Mouse (Mus musculus) CH12.LX (cell line): ENCODE measurements around the gene Aff1. TPM values are rescaled to one million over a fixed set of nuclear protein-coding genes. Genes with fewer than 3 reads are reported as not detected.
A peak's percentile ranks its signal among the peaks of the same experiment; 100 is the strongest.

ENCODE experiments used
- DNase-seq: peaks from one replicate; pipeline ENCODE4 v3.0.0-alpha.2; 2013; ENCODE audit errors: extremely low read depth
- H3K27ac ChIP-seq: 2 replicates; pipeline ENCODE4 v1.5.1; 2012; ENCODE audit warnings: low read depth, mild to moderate bottlenecking, control low read depth, moderate library complexity; ENCODE audit not compliant: insufficient read depth
- H3K27me3 ChIP-seq: replicated peaks from 2 replicates; pipeline ENCODE3; 2012; ENCODE audit warnings: inconsistent platforms
- H3K36me3 ChIP-seq, 2 experiments: replicated peaks in 1 of 2; 2 replicates each; pipeline versions ENCODE3 to v1.6.1; 2012; ENCODE audit warnings: inconsistent platforms in 1 of 2, low read length in 1 of 2, mild to moderate bottlenecking in 1 of 2, mixed read lengths in 1 of 2, moderate library complexity in 1 of 2; ENCODE audit not compliant: control insufficient read depth in 1 of 2, insufficient read depth in 1 of 2
- H3K4me1 ChIP-seq, 2 experiments: 2 replicates each; pipeline ENCODE4 v1.6.1; 2012; ENCODE audit warnings: inconsistent platforms in 1 of 2, moderate library complexity in 1 of 2; ENCODE audit not compliant: insufficient read depth in 2 of 2, control insufficient read depth in 1 of 2
- H3K4me2 ChIP-seq: 2 replicates; pipeline ENCODE4 v1.6.1; 2012; ENCODE audit warnings: low read depth, mild to moderate bottlenecking, control low read depth; ENCODE audit not compliant: poor library complexity, insufficient read depth, severe bottlenecking
- H3K4me3 ChIP-seq, 3 experiments: fragments of 150-350 bp in 1 of 3; sonication (generic) in 1 of 3; replicated peaks in 1 of 3; 2 replicates each; pipeline versions ENCODE3 to v1.5.1; 2011 to 2012; ENCODE audit warnings: low read depth in 2 of 3, low read length in 2 of 3, mild to moderate bottlenecking in 2 of 3, moderate library complexity in 2 of 3, control low read depth in 1 of 3, improper control_type of control experiment in 1 of 3, inconsistent platforms in 1 of 3, mixed read lengths in 1 of 3; ENCODE audit not compliant: poor library complexity in 1 of 3
- H3K79me2 ChIP-seq: replicated peaks from 2 replicates; pipeline ENCODE4 v1.6.1; 2012; ENCODE audit warnings: mild to moderate bottlenecking, moderate library complexity; ENCODE audit not compliant: control insufficient read depth, poor library complexity, insufficient read depth, severe bottlenecking; ENCODE audit errors: extremely low read depth
- H3K9ac ChIP-seq: 2 replicates; pipeline ENCODE4 v1.6.1; 2012; ENCODE audit warnings: low read depth, mild to moderate bottlenecking, control low read depth, moderate library complexity; ENCODE audit not compliant: insufficient read depth
- H3K9me3 ChIP-seq: replicated peaks from 2 replicates; pipeline ENCODE3; 2012; ENCODE audit warnings: low read length, inconsistent platforms, mixed read lengths
- CHD1 ChIP-seq: IDR thresholded peaks from 2 replicates; pipeline ENCODE4 v1.6.1; 2012; ENCODE audit warnings: low read depth, low read length, improper control_type of control experiment, inconsistent platforms
- ETS1 ChIP-seq: conservative IDR thresholded peaks from 2 replicates; pipeline ENCODE4 v1.6.1; 2012; ENCODE audit warnings: low read depth, mild to moderate bottlenecking, inconsistent platforms, low read length, improper control_type of control experiment, moderate library complexity
- IRF4 ChIP-seq: IDR thresholded peaks from 2 replicates; pipeline ENCODE4 v1.6.1; 2014; ENCODE audit warnings: low read depth, mild to moderate bottlenecking, inconsistent platforms, low read length, improper control_type of control experiment
- JUN ChIP-seq: IDR thresholded peaks from 2 replicates; pipeline ENCODE4 v1.6.1; 2011; ENCODE audit warnings: low read depth, mild to moderate bottlenecking, low read length, improper control_type of control experiment, moderate library complexity; ENCODE audit not compliant: insufficient read depth
- JUND ChIP-seq: conservative IDR thresholded peaks from 2 replicates; pipeline ENCODE4 v1.6.1; 2011; ENCODE audit warnings: low read depth, low read length, improper control_type of control experiment
- MAFK ChIP-seq: IDR thresholded peaks from 2 replicates; pipeline ENCODE4 v1.6.1; 2011; ENCODE audit warnings: low read length, improper control_type of control experiment; ENCODE audit not compliant: insufficient replicate concordance
- MAX ChIP-seq: IDR thresholded peaks from 2 replicates; pipeline ENCODE4 v1.6.1; 2011; ENCODE audit warnings: low read length, improper control_type of control experiment
- MAZ ChIP-seq: IDR thresholded peaks from 2 replicates; pipeline ENCODE4 v1.6.1; 2012; ENCODE audit warnings: low read depth, mild to moderate bottlenecking, inconsistent platforms, low read length, improper control_type of control experiment, moderate library complexity
- MEF2A ChIP-seq: IDR thresholded peaks from 2 replicates; pipeline ENCODE4 v1.6.1; 2014; ENCODE audit warnings: low read depth, mild to moderate bottlenecking, inconsistent platforms, low read length, improper control_type of control experiment, borderline replicate concordance
- MXI1 ChIP-seq: IDR thresholded peaks from 2 replicates; pipeline ENCODE4 v1.6.1; 2011; ENCODE audit warnings: mild to moderate bottlenecking, low read depth, low read length, improper control_type of control experiment
- MYC ChIP-seq: IDR thresholded peaks from 2 replicates; pipeline ENCODE4 v1.6.1; 2011; ENCODE audit warnings: low read depth, mild to moderate bottlenecking, improper control_type of control experiment, low read length
- NRF1 ChIP-seq: IDR thresholded peaks from 2 replicates; pipeline ENCODE4 v1.6.1; 2014; ENCODE audit warnings: low read depth, mild to moderate bottlenecking, inconsistent platforms, low read length, improper control_type of control experiment, moderate library complexity
- PAX5 ChIP-seq: IDR thresholded peaks from 2 replicates; pipeline ENCODE4 v1.6.1; 2012; ENCODE audit warnings: low read length, inconsistent platforms, mixed read lengths
- POLR2AphosphoS2 ChIP-seq: IDR thresholded peaks from 2 replicates; pipeline ENCODE4 v1.6.1; 2011; ENCODE audit warnings: low read depth, low read length, improper control_type of control experiment
- RCOR1 ChIP-seq: conservative IDR thresholded peaks from 2 replicates; pipeline ENCODE4 v1.6.1; 2012; ENCODE audit warnings: low read depth, mild to moderate bottlenecking, inconsistent platforms, low read length, improper control_type of control experiment
- SIN3A ChIP-seq: IDR thresholded peaks from 2 replicates; pipeline ENCODE4 v1.6.1; 2012; ENCODE audit warnings: low read length, improper control_type of control experiment, inconsistent platforms
- SMC3 ChIP-seq: IDR thresholded peaks from 2 replicates; pipeline ENCODE4 v1.6.1; 2011; ENCODE audit warnings: low read depth, low read length, improper control_type of control experiment
- TCF12 ChIP-seq: IDR thresholded peaks from 2 replicates; pipeline ENCODE4 v1.6.1; 2014; ENCODE audit warnings: low read depth, mild to moderate bottlenecking, inconsistent platforms, low read length, improper control_type of control experiment
- ZKSCAN1 ChIP-seq: IDR thresholded peaks from 2 replicates; pipeline ENCODE4 v1.6.1; 2012; ENCODE audit warnings: low read depth, inconsistent platforms, low read length, improper control_type of control experiment, borderline replicate concordance
- ZMIZ1 ChIP-seq: IDR thresholded peaks from 2 replicates; pipeline ENCODE4 v1.6.1; 2012; ENCODE audit warnings: low read depth, mild to moderate bottlenecking, inconsistent platforms, low read length, improper control_type of control experiment
- ZNF384 ChIP-seq: IDR thresholded peaks from 2 replicates; pipeline ENCODE4 v1.6.1; 2012; ENCODE audit warnings: low read depth, low read length, improper control_type of control experiment, inconsistent platforms
- dilution Hi-C: fragments of 300-500 bp; cut with MboI; formaldehyde crosslinking; loops from 2 replicates; pipeline ENCODE4 v1.14.3; 2020; ENCODE audit warnings: low sequenced_read_pairs; ENCODE audit not compliant: extremely low pct_unique_long_range_greater_than_20kb, extremely low pct_ligation_motif_present
- in situ Hi-C: fragments of 300-500 bp; cut with MboI; formaldehyde crosslinking; loops from 3 replicates; pipeline ENCODE4 v1.14.3; 2019; ENCODE audit warnings: low sequenced_read_pairs, low pct_ligation_motif_present, low pct_unique_long_range_greater_than_20kb, mixed read lengths
- polyA plus RNA-seq: library from polyadenylated mRNA; unstranded; fragments of >175 nt; gene quantifications from 2 replicates; pipeline ENCODE4 v1.2.1, GENCODE M21; 2012; ENCODE audit warnings: low read depth; ENCODE audit not compliant: insufficient read length
- total RNA-seq, 2 experiments: library from RNA; depleted of rRNA; stranded (reverse); fragments of 300-350 nt in 1 of 2; fragments of >200 nt in 1 of 2; gene quantifications; 2 replicates each; pipeline ENCODE4 v1.2.3; 2012 to 2014

Gene Aff1
- total and polyA plus RNA-seq, 3 experiments, result 13.2 to 38.9 (median 21.8) TPM

DNA sequence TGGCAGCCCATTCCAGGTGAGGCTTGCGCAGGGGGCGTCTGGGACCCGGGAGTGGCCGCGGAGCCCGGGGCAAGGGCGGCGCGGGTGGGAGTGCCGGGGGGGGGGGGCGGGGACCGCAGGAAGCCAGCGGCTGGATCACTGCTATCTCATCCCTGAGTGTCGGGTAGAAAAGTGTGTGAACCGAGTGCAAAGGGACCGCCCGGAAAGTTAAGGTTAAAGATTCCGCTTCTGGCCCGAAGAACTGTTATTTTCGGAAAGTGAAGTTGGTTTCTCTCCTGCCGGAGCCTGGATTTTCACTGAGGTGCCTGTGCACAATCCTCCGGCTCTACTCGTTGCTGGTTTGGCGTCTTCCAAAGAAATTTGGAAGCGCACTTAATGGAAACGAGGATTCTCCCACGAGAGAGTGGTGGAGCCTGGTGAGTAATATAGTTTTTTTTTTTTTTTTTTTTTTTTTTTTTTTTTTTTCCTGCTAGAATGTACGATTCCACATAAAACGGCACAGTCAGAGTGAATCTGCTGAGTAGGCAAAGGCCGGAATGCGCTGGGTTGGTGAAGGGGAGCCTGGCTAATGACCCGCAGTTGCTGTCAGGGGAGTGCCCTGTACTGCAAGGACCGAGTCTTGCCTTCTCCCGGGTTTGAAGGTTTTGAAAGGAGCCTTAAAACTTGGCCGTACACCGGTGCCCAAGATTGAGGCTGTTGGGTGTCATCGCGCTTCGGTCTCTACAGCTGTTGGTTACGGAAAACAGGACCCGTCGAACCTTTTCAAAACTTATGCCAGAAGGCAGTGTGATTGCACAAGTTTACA, 62.4 kb downstream of the Aff1 start:
- peak overlapping the region; percentile 95 for H3K27ac ChIP-seq
- no peaks in the 10 kb centered on the region for H3K9me3 ChIP-seq
- H3K79me2 ChIP-seq, result peaks cover 75% of the 10 kb centered on the region
- H3K27me3 ChIP-seq, result no peaks in the 10 kb centered on the region
- DNase-seq, result peak; percentile 59
- peaks cover 4 to 35% of the 10 kb centered on the region in 2 experiments for H3K36me3 ChIP-seq
- TF ChIP-seq POLR2AphosphoS2 (no peak), SIN3A (0 out of 2 replicates have a peak, but pooled peaks have one; percentile 59), CHD1 (peak; percentile 79), MEF2A (0 out of 2 replicates have a peak, but pooled peaks have one; percentile 9), MYC (no peak), PAX5 (no peak), MXI1 (0 out of 2 replicates have a peak, but pooled peaks have one; percentile 44), JUND (no peak), TCF12 (peak; percentile 6; the same call in 1 of the 2 replicates), SMC3 (no peak; the same call in 1 of the 2 replicates), NRF1 (no peak), MAZ (no peak), MAX (no peak; the same call in 1 of the 2 replicates), MAFK (peak; percentile 96), ETS1 (0 out of 2 replicates have a peak, but pooled peaks have one; percentile 18), ZNF384 (peak; percentile 76), ZMIZ1 (no peak), JUN (no peak), IRF4 (no peak), ZKSCAN1 (no peak)
- H3K9ac ChIP-seq, result peak overlapping the region; percentile 95
- H3K4me1 ChIP-seq, result peaks cover 35 to 66% of the 10 kb centered on the region in 2 experiments
- dilution Hi-C loops (no loop called here), in situ Hi-C loops (loop anchor here (5.0 kb wide), 1 partner anchor 57 kb away; no protein-coding TSS in a partner anchor)
- H3K4me2 ChIP-seq, result peak overlapping the region; percentile 29
- H3K4me3 ChIP-seq, result peak overlapping the region; percentile 79 to 99 (median 83)

DNA sequence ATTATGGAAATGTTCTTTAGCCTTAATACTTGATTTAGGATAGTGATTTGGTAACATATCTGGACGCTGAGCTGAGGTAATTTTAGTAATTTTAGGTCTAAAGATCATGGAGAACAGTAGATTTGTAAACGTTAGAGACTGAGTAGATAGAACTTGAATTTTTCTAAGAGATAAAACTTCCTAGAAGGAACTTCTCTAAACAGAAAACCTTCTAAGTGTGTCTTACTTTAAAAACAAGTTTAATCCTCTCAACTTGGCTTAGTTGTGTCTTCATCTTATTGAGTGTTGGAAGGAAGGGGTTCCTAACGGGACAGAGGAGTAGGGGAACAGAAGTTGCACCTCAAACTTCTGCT, 62.9 kb downstream of the Aff1 start:
- Histone ChIP-seq H3K36me3 (peaks cover 4 to 31% of the 10 kb centered on the region in 2 experiments), H3K27me3 (no peaks in the 10 kb centered on the region), H3K9me3 (no peaks in the 10 kb centered on the region), H3K79me2 (peaks cover 75% of the 10 kb centered on the region), H3K9ac (peak overlapping the region; percentile 95), H3K27ac (peak overlapping the region; percentile 95), H3K4me2 (peak overlapping the region; percentile 98; the same call in 1 of the 2 replicates), H3K4me1 (peaks cover 30 to 66% of the 10 kb centered on the region in 2 experiments), H3K4me3 (peak overlapping the region; percentile 79 to 99 (median 83))
- dilution Hi-C loops, result no loop called here
- peak; percentile 14; the same call in 1 of the 2 replicates for TF ChIP-seq CHD1
- TF ChIP-seq ZKSCAN1, result no peak
- TF ChIP-seq RCOR1, result no peak
- DNase-seq, result no peak
- in situ Hi-C loops, result loop anchor here (5.0 kb wide), 1 partner anchor 58 kb away; no protein-coding TSS in a partner anchor
